Mouse (Mus musculus) megakaryocyte, embryonic 14.5 days (primary cell): ENCODE results near the gene Rgs8.

ENCODE experiments used
- FLI1 ChIP-seq: IDR thresholded peaks from 2 replicates; pipeline ENCODE4 v1.6.1; 2012; ENCODE audit warnings: low read length, inconsistent platforms, mixed read lengths
- GATA1 ChIP-seq: IDR thresholded peaks from 3 replicates; pipeline ENCODE4 v1.6.1; 2012; ENCODE audit warnings: mixed read lengths, low read length, inconsistent platforms, borderline replicate concordance

GRCm38 (mm10) chr1:153733181-153733580, 80.4 kb downstream of the Rgs8 start:
- no peak for TF ChIP-seq GATA1
- TF ChIP-seq FLI1: no peak
